Mouse (Mus musculus): ENCODE data around the gene Col25a1.

GRCm38 (mm10) chr3:130436956-130437355, 305.7 kb downstream of the Col25a1 start:
- TF ChIP-seq POLR2AphosphoS2 (IDR thresholded peaks at IDR 0.05; ENCODE audit: insufficient read length, low read depth) (no peak), SRF (IDR thresholded peaks at IDR 0.05; ENCODE audit: control insufficient read depth, insufficient read length, low read depth) (no peak), USF1 (IDR thresholded peaks at IDR 0.05; ENCODE audit: low read depth) (no peak), POLR2A (IDR thresholded peaks at IDR 0.05; ENCODE audit: insufficient read length, low read depth) (no peak)
